Mouse (Mus musculus) frontal cortex, postnatal 14 days (tissue): ENCODE measurements at regions not wholly inside any gene's neighbourhood (a gene's known extent, or its start where the extent isn't known, plus 50 kb on each side); places are given as distances from the start of the nearest gene placed in this dataset.

Experiments
- DNase-seq, 2 experiments: peaks; one replicate each; pipeline ENCODE4 v3.0.0; 2022; ENCODE audit warnings: low spot score in 2 of 2

DNA sequence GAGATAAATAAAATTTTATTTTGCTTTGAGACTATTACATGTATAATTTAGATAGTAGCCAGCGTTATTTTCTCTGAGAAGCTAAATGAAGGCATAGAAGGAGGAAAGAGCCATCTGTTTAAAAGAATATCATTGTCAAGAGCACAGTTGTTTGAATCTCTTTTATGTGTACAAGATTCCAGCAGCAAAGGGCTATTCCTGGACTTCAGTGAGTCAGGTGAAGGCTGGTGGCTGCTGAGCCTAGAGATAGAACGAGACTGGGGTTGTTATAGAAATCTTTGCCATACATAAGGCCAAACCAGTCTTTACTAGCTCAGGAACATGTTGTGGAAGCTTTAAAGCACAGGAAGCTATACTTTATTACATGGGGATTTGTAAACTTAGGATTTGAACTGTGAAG lies 261.6 kb downstream of the Adcyap1 start:
- no peak for DNase-seq

DNA sequence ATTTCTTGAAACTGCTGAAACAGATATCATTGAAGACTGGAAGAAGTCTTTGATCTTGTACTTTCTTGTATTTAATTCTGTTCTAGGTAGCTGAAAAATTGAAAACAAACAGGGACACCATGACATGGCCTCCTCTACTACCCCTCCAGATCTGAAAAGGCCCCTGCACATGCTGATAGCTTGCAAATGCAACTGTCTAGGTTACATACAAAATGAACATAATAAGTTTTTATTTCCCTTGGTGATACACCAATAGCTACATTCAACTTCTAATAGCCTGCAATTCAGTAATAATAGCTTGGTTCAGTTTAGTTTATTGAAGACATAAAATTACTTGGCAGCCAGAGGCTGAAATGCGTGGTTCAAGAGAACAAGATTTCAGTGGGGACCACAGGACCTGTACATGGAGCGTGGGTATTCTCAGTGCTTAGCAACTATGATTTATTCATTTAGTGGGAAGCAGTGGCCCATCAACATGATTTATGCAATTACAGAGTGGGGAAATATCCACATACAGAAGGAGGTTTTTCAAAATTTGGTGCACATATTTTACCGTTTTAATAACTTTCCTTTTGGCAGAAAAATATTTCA lies 264.9 kb downstream of the Adcyap1 start:
- DNase-seq: no peak

DNA sequence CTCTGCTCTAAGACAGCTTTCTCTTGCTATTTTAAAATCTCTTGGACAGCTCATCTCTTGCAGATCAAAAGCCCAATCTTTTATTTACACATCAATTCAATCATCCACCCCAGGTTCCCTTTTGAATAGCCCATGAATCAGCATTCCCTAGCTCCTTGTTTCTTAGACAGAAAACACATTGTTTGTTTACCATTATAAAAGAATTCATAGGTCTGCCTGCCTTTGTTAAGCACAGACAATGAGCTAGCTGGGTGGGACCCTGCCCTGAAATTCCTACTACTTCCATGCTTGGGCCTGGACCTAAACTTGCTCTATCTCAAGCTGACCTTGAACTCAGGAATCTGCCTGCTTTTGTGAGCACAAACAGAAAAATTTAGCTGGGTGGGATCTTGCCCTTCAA lies 283.6 kb downstream of the Adcyap1 start:
- DNase-seq: no peak

DNA sequence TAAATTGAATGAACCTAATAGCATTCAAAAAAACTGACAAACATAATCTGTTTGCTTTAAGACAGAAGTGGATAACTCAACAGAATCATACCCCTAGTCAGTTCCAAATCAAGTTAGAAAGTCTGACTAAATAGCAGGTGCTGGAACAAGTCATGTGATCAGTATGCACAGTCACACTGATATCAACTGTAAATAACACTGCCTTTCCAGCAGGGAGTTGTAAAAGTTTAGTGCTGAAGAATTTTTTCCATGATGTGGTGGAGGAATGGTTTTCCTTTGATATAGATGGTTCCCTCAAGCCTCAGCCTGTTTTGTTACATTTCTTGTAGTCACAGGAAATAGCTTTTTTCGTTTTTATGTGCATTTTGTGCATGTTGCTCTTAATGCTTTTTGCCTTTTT lies 285.7 kb downstream of the Adcyap1 start:
- no peak for DNase-seq

DNA sequence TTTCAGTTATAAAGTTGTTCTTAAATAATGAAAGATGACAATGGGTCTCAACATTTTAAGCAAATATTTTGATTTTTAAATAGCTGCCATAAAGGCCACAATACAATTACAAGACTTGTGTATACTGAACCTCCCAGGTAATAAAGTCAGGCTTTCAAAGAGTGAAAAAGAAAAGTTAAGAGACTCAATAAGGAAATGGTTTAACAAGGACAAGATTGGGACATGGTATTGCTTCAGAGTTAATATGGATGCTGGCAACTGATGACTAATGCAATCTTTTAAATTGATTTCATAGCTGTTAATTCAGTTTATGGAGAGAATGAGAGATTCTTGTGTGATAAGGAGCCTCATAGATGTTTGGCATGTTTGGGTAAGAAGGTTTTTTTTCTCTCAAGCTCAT lies 287.6 kb downstream of the Adcyap1 start:
- no peak for DNase-seq

DNA sequence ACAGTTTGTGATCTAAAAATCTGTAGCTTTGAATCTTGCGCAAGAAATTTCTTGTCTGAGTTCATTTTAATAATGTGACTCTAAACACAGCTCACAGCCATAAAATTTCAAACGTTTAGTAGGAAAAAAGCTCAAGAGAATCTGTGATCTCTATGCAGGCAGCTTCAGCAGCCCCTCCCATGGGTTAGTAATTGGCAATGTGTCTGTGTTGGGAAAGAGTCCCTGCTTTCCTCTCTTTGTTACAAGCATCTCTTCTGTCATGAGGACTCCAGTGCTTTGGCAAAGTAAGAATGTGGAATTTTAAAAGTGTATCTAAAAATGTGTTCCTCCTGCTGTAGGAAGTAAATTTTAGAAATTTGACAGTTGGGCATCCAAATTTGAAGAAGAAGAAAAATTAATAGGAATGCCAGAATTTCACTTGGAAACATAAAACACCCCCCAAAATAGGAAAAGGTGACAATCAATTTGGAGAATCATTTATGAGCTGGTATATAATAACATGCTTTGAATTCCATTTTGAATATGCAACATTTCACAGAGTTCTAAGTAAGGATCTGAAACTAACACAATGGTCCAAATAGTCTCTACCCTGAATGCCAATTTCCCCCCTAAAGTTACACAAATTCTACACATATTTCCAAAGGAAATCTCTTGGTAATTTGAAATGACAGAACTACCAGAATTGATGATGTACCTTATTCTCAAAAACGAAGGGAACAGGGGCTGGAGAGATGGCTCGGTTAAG lies 291.3 kb downstream of the Adcyap1 start:
- peak in 1 of 2 experiments; percentile 3 for DNase-seq

DNA sequence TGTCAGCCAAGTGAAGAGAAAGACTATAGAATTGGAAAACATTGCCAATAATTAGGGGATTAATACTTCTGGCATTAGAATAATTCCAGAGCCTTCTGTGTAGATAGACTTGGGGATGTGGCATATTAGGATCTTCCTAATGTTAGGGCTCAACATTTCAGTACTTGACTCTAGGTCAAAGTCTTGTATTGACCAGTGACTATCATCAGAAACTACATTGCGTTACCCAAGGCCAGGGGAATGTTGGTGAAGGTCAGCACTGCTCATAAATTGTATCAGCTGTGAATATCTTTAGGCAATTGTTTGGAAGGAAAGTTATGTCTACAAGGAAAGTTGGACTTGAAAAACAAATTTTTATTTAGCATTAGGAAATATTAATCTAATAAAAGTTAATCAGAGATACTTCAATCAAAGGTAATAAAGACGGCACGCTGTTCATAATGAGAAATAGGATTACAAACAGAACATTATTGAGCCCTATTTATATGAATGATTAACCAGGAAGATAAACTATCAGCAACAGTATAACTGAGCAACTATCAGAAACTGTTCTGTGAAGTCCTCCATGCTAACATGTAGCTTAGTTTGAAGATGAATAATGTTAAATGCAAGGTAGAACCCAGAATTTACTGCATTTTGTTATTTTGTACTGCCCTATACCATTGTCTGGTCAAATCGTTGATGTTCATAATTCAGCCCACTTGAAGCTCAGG lies 310.2 kb downstream of the Adcyap1 start:
- DNase-seq: no peak

DNA sequence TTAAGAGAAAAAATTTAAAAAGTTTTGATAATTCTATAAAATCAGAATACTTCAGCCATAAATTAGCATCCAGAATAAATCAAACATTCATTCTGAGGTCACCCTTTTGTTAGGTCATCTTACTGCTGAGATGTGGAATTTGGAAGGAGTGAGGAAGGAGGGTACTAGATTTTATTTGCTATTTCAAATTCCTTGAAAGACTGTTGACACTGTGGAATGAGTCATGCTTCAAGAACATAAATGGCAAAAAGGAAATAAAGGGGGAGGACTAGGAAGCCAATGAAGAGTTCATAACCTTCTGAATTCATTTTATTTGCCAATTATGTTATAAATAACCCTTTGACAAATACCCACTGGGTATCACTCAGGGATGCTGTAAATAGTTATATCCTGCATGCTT lies 324.6 kb downstream of the Adcyap1 start:
- DNase-seq: no peak

DNA sequence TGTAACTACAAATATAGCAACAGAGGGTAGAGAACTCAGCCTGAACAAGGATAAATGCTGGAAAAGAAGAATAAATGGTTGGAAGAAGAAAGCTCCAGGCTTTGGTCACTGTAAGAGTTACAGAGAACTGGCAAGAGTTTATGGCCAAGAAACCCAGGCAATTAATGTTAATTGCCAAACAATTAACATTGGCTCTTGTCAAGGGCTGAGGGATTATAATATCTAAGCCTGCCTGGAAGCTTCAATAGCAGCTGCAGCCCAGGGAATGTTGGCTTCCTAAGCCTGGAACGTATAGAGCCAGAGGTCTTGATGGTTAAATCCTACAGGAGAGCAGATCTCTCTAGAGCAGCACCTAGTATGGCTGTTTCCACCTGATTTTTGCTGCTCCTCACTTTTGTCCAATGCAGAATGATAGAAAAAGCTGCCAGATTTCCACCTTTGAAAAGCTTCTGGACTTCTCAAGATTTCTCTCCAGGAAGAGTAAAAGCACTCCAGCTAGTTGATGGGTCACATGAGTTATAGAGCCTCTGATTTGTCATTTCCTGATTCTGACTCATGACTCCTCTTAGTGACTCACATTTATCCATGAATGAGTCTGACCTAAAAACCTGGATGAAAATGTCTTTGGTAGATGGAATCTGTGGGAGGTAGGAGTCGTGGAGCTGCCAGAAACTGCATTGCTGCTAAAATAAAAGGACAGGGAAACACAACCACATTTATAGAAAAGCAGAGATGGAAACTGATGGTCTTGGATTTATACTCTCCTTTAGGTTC lies 327.2 kb downstream of the Adcyap1 start:
- DNase-seq: no peak

DNA sequence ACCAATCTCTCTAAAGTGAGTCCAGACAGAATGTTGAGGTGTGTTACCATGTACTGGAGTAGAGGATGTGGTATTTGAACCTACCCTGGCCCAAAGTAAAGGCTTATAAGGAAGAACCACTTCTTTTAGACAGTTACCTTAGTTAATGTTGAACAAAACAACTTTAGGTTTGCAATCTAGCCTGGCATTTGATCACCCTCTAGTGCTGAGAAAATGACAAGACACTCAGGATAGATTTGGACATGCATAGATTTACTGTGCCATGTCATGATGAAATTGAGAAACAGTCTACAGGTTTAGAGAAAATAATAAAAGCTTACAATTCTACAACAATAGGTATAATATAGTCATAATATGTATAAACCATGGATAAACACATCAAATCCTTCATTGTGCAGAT lies 333.7 kb downstream of the Adcyap1 start:
- DNase-seq: no peak

DNA sequence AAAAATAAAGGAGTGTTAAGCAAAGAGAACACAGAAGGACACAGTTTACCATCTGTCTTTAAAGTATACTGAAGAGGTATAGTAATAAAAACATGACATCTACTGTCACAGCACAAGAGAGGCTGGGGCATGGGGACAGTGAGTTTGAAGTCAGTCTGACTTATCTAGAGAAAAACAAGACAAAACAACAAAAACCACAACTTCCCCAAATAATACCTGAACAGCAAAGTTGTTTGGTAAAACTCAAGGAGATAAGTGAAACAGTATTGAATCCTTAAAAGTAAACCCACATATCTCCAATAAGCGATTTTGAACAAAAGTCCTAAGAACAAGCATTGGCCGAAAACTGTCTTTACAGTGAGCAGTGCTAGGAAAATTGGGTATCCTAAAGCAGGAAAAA lies 336.1 kb downstream of the Adcyap1 start:
- no peak for DNase-seq

DNA sequence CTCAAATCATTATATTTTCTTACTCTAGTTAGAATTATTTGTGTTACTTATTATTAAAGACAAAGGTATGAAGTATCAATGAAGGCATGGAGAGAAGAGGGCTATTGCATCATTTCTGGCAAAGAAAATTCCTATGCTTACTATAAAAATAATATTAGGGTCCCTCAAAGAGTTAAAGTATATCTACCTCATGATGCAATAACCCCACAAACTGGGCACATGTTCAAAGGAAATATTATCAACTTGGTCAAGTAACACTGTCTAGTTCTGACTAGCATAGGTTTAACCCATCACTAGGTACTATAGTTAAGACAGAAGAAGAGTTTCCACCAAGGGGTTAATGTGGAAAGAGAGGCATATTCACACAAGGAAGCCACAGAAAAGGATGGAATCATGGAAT lies 336.9 kb downstream of the Adcyap1 start:
- no peak for DNase-seq

DNA sequence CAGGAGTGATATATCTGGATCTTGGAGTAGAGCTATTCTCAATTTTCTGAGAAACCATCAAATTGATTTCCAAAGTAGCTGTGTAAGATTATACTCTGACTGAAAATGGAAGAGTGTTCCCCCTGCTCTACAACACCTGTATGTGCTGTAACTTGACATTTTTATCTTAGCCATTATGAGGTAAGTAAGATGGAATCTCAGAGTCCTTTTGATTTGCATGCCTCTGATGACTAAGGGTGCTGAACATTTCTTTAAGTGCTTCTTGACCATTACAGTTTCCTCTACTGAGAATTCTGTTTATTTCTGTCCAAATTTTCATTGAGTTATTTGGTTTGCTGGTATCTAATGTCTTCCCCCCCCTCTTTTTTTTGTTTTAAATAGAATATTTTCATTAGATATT lies 343.0 kb downstream of the Adcyap1 start:
- DNase-seq: no peak

DNA sequence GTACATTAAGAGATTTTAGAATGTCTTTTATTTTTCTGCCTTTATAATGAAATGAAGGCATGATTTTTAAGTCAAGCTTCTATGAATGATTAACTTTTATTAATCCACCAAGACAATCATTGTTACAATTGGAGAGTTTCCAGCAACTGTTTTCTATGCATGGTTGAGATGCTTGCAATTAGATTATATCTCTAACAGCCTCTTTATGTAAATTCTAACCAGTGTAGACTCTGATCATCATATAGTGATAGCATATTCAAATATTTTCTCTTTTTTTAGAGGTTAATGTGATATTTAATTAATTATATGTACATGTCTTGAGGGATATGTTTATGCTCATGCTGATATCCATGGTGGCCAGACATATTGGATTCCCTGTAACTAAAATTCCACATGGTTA lies 351.5 kb downstream of the Adcyap1 start:
- DNase-seq: no peak

DNA sequence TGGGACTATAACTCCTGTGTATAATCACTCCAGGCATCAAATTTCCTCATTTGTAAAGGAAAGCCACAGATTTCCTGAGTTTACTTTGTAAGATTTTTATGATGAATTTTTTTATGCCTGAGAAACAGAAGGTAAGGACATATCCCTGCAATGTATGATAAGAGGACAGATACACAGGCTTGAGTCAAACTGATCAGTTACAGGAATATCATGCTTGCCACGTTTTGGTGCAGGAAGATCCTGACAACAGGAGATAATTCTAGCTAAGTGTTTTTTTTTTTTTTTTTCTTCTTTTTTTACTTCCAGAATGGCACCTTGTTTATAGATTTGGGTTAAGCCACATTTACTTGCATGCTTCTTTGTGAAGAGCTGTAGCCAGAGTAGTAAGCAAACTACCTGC lies 357.1 kb downstream of the Adcyap1 start:
- no peak for DNase-seq

DNA sequence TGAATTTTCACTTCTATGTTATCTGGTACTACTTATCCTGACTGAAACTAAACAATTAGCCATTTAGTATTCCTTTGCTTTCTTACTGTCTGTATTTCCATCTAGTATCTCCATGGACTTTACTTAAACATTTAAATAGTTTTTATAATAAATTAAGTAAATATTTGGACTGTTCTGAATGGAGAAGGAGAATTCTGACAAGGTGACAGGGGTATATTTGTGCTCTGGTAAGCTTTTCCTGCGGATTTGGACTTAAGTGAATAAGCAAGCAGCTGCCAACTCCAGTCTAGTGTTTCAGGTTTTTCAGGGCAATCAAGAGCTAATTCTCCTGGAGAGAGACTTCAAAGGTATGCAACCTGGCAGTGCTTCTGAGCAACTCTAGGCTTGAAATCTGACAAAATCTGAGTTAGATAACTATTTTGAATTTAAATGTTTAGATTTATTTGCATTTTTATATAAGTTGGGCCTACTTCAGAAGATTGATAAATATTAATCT lies 364.5 kb downstream of the Adcyap1 start:
- DNase-seq: no peak

DNA sequence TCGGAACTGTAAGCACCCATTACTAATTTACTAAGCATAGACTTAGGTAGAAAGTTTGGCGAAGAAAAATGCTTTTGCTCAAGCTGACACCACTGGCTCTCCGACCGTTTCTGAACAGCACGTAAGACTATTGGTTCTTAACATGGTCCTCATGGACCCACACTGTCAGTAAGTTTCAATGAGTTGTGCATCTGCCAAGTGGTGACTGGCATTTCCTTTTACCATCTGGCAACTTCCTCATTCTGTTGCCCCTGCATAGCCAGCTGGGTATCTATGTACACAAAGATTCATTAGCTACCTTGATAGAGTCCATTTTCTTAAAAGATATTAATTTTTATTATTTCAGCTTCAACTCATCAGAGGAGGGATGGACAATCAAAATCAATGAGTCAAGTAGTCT lies 381.2 kb downstream of the Adcyap1 start:
- no peak for DNase-seq

DNA sequence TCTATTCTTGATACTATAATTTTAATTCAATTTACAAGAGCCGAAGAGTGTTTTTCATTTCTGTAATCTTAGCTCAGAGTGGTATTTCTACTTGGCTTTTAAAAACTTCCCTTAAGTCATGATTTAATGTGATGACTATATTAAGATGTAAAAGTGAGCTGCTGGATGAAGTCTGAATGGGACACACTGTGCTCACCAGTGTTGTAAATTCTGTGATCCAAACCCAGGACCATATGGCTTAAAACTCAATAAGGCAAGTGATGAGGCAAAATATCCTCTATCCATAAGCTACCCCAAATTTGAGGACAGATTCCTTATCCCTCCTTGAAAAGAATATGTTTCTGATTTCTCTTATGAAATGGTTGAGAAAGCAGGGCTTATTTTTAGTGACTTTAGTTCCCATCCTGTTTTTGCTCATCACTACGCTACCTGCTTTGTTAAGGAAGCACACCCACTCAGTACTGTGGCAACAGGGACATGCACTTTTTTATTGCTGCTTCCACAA lies 399.4 kb downstream of the Adcyap1 start:
- no peak for DNase-seq

DNA sequence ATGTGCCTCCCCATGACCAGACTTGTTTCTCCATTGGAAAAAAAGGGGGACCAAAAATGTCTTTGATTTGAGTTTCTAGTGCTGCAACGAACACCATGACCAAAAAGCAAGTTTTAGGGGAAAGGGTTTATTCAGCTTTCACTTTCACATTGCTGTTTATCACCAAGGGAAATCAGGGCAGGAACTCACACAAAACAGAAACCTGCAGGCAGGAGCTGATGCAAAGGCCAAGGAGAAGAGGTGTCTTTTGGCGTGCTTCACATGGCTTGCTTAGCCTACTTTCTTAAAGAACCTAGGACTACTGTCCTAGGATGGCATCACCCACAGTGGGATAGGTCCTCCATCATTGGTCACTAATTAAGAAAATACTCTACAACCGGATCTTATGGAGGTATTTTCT lies 401.4 kb downstream of the Adcyap1 start:
- DNase-seq: no peak

DNA sequence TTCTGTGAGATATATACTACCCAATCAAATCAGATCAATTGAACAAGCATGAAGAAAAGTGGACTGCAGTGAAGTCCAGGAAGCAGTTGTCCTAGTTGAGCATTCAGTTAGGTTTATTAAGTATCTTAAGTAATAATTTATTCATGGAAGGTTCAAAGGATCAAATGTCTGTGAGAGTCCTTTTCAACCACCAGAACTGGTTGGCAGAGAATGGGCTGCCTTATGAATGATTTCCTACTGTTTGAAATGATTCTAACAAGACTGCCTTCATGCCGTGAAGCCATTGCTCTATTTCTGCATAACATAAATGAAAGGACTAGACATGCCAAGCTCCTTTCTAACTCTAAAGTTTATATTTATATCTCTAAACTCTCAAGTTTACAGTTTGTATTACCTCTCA lies 410.4 kb downstream of the Adcyap1 start:
- DNase-seq: no peak

DNA sequence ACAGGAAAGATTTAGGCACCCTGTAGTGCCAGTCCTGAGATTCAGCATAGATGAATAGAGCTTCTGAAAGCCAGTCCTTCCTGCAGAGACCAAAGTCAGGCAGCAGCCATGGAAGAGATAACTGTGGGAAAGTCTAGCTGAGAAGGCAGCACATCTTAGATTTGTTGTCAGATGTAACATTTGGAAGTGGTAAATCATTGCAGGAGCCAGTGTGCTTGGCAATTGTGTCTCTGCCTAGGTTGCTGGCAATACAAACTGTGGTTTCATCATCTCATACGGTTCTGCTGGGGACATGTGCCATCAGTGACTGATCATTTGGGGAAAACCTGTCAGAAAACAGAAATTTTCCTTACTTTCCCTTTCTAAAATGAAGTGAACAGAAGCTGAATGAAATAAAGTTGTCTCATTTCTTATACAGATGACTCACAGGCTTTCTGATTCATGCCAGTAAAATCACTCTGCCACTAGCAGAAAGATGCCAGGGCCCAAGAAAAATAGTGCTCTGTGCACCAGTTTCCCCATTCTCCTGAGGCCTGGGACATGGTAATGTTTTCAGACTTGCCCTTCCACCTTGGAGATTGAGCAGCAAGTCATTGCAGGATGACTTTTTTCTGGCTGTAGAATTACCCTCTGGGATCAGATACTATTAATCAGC lies 411.3 kb downstream of the Adcyap1 start:
- no peak for DNase-seq
